Mouse (Mus musculus) megakaryocyte, embryonic 14.5 days (primary cell): ENCODE data around the gene Gtf3c2.

Experiments
- FLI1 ChIP-seq: IDR thresholded peaks from 2 replicates; pipeline ENCODE4 v1.6.1; 2012; ENCODE audit warnings: low read length, inconsistent platforms, mixed read lengths
- GATA1 ChIP-seq: IDR thresholded peaks from 3 replicates; pipeline ENCODE4 v1.6.1; 2012; ENCODE audit warnings: mixed read lengths, low read length, inconsistent platforms, borderline replicate concordance

GRCm38 (mm10) chr5:31121111-31121510 is 58.8 kb downstream of the Gtf3c2 start:
- no peak for TF ChIP-seq FLI1
- no peak for TF ChIP-seq GATA1
